Mouse (Mus musculus) heart, adult 2 months (tissue): ENCODE measurements at regions not wholly inside any gene's neighbourhood (a gene's known extent, or its start where the extent isn't known, plus 50 kb on each side); places are given as distances from the start of the nearest gene placed in this dataset.

Source experiments
- CTCF ChIP-seq: fragments of 200-600 bp; IDR thresholded peaks from 2 replicates; pipeline ENCODE4 v1.8.1; 2022; ENCODE audit warnings: antibody characterized with exemption, mild to moderate bottlenecking, moderate library complexity
- EP300 ChIP-seq: fragments of 200-500 bp; IDR thresholded peaks from 2 replicates; pipeline ENCODE4 v1.6.1; 2011; ENCODE audit warnings: low read depth, low read length, control low read depth; ENCODE audit not compliant: insufficient read depth
- POLR2A ChIP-seq: fragments of 200-500 bp; IDR thresholded peaks from 2 replicates; pipeline ENCODE4 v1.6.1; 2011; ENCODE audit warnings: mild to moderate bottlenecking, low read depth, low read length, control low read depth; ENCODE audit not compliant: insufficient read depth

DNA sequence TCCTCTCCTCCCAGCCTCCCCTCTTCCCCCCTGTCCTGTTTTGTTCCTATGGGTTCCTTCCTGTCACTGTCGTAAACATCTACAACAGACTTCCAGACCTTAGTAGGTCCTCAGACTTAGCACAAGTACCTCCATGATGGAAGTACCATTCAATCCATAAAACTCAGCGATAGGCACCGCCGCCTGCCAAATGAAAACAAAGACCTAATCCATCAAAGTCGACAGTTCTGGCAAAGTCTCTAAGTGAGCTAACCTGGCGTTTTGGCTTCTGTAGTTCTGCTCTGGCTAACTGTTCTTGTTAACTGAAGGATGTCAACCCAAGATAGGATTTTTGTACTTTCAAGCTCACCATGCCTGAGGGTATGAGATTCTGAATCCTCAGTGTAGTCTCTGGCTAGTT is 93.5 kb upstream of the Lgr5 start:
- TF ChIP-seq CTCF (no peak), POLR2A (no peak), EP300 (no peak)
